Mouse (Mus musculus) forebrain, postnatal 0 days (tissue): ENCODE measurements around the gene Lrrc29. TPM values are rescaled to one million over a fixed set of nuclear protein-coding genes. Genes with fewer than 3 reads are reported as not detected.
A peak's percentile ranks its signal among the peaks of the same experiment; 100 is the strongest.

Source experiments
- ATAC-seq: fragments of 200-750 bp; cut with Nextera tagmentation; 2 replicates; pipeline ENCODE4 v1.8.0; 2017; ENCODE audit warnings: mild to moderate bottlenecking, moderate library complexity
- DNase-seq: peaks from one replicate; pipeline ENCODE4 v3.0.0-alpha.2; 2015
- H3K27ac ChIP-seq: fragments of 300-500 bp; sonication (generic); 2 replicates; pipeline ENCODE4 v1.5.1; 2014; ENCODE audit warnings: low read depth, mild to moderate bottlenecking, antibody characterized with exemption, low read length, moderate library complexity, mixed read lengths
- H3K27me3 ChIP-seq: fragments of 300-500 bp; sonication (generic); 2 replicates; pipeline ENCODE4 v1.6.1; 2014; ENCODE audit warnings: mild to moderate bottlenecking, low read length, mixed read lengths; ENCODE audit not compliant: insufficient read depth
- H3K36me3 ChIP-seq: fragments of 300-500 bp; sonication (generic); 2 replicates; pipeline ENCODE4 v1.6.1; 2014; ENCODE audit warnings: mild to moderate bottlenecking, moderate library complexity; ENCODE audit not compliant: insufficient read depth
- H3K4me1 ChIP-seq: fragments of 300-500 bp; sonication (generic); 2 replicates; pipeline ENCODE4 v1.6.1; 2014; ENCODE audit warnings: antibody characterized with exemption; ENCODE audit not compliant: insufficient read depth
- H3K4me2 ChIP-seq: fragments of 300-500 bp; sonication (generic); 2 replicates; pipeline ENCODE4 v1.6.1; 2014; ENCODE audit warnings: low read depth, mild to moderate bottlenecking, moderate library complexity
- H3K4me3 ChIP-seq: fragments of 300-500 bp; sonication (generic); 2 replicates; pipeline ENCODE4 v1.5.1; 2014; ENCODE audit warnings: low read depth, low read length, mixed read lengths
- H3K9ac ChIP-seq: fragments of 300-500 bp; sonication (generic); 2 replicates; pipeline ENCODE4 v1.6.1; 2014; ENCODE audit warnings: mild to moderate bottlenecking
- H3K9me3 ChIP-seq: fragments of 300-500 bp; sonication (generic); 2 replicates; pipeline ENCODE4 v1.6.1; 2016; ENCODE audit warnings: low read length
- CTCF ChIP-seq: sonication (generic); IDR thresholded peaks from 2 replicates; pipeline ENCODE4 v1.5.1; 2016; ENCODE audit warnings: antibody characterized with exemption, control low read depth, low read depth
- WGBS: fragments of 180-500 bp; shearing (Covaris S2); extraction: QIAGEN DNeasy Blood & Tissue Kit; methylation state at CpG from one replicate; pipeline ENCODE4 v1.1.7; 2014; 5-methylcytosine and 5-hydroxymethylcytosine counted together
- polyA plus RNA-seq: library from polyadenylated mRNA; unstranded; fragments of >200 nt; fragmentation: Nextera tagmentation; extraction: Ambion mirVana; gene quantifications from 2 replicates; pipeline ENCODE4 v1.2.1, GENCODE M21; 2015
- total RNA-seq: library from RNA; depleted of rRNA; stranded (reverse); fragments of >200 nt; gene quantifications from 2 replicates; pipeline ENCODE4 v1.2.3, GENCODE M21; 2014

The Lrrc29 gene
- total and polyA plus RNA-seq, 2 experiments from 2014 or later: 2.1 to 3.0 TPM

- Histone ChIP-seq H3K9me3 (no peaks in the 10 kb centered on the region), H3K4me1 (peaks cover 4% of the 10 kb centered on the region; the same call in 1 of the 2 replicates), H3K27ac (no peak overlapping the region), H3K27me3 (no peaks in the 10 kb centered on the region), H3K9ac (no peak overlapping the region), H3K4me3 (no peak overlapping the region), H3K4me2 (no peak overlapping the region), H3K36me3 (peaks cover 78% of the 10 kb centered on the region)
- no peak for DNase-seq
- ATAC-seq: no peak
- TF ChIP-seq CTCF: no peak
- 61% methylated on average over 9 of the region's 9 CpGs for WGBS
These were observed 21.5 kb downstream of the Lrrc29 start for GRCm38 (mm10) chr8:105304325-105305210.

- H3K4me3 ChIP-seq: no peak overlapping the region
- DNase-seq (no peak), ATAC-seq (no peak)
- H3K9me3 ChIP-seq: no peaks in the 10 kb centered on the region
- H3K4me1 ChIP-seq: peaks cover 5% of the 10 kb centered on the region; the same call in 1 of the 2 replicates
- no peak overlapping the region for H3K27ac ChIP-seq
- H3K4me2 ChIP-seq: no peak overlapping the region
- peaks cover 73% of the 10 kb centered on the region for H3K36me3 ChIP-seq
- no peak overlapping the region for H3K9ac ChIP-seq
- 86% methylated on average over 9 of the region's 9 CpGs for WGBS
- H3K27me3 ChIP-seq: no peaks in the 10 kb centered on the region
- no peak for TF ChIP-seq CTCF
These were observed 22.2 kb downstream of the Lrrc29 start for GRCm38 (mm10) chr8:105303874-105304273.

DNA sequence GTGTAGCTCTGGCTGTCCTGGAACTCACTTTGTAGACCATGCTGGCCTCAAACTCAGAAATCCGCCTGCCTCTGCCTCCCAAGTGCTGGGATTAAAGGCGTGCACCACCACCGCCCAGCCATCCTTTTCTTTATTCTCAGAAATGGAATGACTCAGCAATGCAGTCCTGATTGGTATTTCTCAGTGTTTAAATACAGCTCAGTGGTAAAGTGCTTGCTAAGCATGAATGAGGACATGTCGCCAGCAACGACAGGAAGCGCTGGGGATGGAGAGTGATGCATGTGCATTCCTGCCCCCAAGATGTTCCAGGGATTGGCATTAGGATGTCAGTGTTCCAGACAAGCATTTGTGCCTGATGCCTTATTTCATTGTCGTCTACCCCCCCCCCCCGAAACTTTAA is 22.7 kb downstream of the Lrrc29 start:
- H3K27me3 ChIP-seq: no peaks in the 10 kb centered on the region
- no peak overlapping the region for H3K4me3 ChIP-seq
- H3K4me1 ChIP-seq: peaks cover 10% of the 10 kb centered on the region; the same call in 1 of the 2 replicates
- H3K4me2 ChIP-seq: no peak overlapping the region
- no peaks in the 10 kb centered on the region for H3K9me3 ChIP-seq
- no peak for TF ChIP-seq CTCF
- DNase-seq (no peak), ATAC-seq (no peak)
- peaks cover 68% of the 10 kb centered on the region for H3K36me3 ChIP-seq
- WGBS: 89% methylated on average over 8 of the region's 8 CpGs
- H3K9ac ChIP-seq: no peak overlapping the region
- H3K27ac ChIP-seq: no peak overlapping the region

DNA sequence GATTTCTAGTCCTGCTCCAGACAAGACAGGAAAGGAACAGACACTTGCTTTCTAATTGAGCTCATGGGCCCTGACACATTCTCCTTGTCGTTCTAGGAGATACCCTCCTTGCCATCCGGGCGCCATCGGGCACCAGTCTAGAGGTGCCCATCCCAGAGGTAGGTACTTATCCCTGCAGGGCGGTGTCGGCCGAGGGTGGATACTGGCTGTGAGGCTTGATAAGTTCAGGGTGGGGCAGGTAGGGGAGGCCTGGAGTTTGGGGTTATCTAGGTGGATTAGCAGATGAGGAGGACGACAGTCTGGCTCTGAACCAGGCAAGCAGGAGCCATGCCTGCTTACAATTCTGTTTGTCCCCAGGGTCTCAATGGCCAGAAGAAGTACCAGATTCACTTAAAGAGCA is 26.1 kb downstream of the Lrrc29 start:
- 95% methylated on average over 8 of the region's 8 CpGs for WGBS
- no peak for TF ChIP-seq CTCF
- Histone ChIP-seq H3K27me3 (no peaks in the 10 kb centered on the region), H3K4me2 (no peak overlapping the region), H3K9ac (no peak overlapping the region), H3K36me3 (peaks cover 47% of the 10 kb centered on the region), H3K27ac (no peak overlapping the region), H3K4me3 (no peak overlapping the region), H3K9me3 (no peaks in the 10 kb centered on the region), H3K4me1 (0 out of 2 replicates have a peak, but pooled peaks cover 9% of the 10 kb centered on the region)
- DNase-seq: no peak
- no peak for ATAC-seq

DNA sequence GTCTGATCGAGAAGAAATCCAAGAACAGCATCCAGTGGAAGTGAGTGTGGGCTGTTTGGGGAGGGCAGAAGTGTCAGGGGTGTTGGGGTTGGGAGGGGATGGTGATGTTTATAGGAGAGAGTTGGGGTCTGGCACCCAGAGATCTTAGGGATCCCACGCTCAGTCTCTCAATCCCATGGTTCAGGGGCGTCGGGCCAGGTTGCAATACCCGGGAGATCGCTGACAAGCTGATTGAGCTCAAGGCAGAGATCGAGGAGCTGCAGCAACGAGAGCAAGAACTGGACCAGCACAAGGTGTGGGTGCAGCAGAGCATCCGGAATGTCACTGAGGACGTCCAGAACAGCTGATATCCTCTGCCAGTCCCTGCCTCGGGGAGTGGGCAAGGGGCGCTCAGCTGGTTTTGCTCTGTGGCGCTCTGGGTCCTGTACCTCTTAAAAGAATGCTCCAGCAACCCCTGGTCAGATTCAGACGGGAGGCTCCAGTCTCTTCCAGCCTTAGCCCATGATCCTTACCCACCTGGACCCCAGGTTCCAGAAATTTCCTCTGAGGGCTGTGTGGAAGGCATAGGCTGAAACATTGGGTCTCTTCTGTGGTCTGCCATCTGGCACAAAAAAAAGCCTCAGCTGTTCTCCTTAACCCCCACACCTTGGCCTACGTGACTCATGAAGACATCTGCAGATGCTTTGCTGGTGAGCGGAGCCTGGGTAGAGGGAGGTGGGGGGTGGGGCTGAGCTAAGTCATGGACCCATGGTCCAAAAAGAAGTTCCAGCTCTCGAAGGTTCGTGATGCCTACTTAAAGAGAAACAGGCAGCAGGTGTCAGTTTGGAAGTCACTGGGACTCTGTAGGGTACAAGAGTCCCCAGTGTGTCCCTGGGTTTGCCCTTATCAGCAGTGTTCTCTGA is 27.5 kb downstream of the Lrrc29 start:
- peak overlapping the region; percentile 95 for H3K9ac ChIP-seq
- no peak for DNase-seq
- TF ChIP-seq CTCF: no peak
- peak overlapping the region; percentile 96 for H3K4me3 ChIP-seq
- H3K9me3 ChIP-seq: no peaks in the 10 kb centered on the region
- no peak for ATAC-seq
- WGBS: 60% methylated on average over 18 of the region's 18 CpGs
- peak overlapping the region; percentile 89 for H3K4me2 ChIP-seq
- no peaks in the 10 kb centered on the region for H3K27me3 ChIP-seq
- no peak overlapping the region for H3K27ac ChIP-seq
- 0 out of 2 replicates have a peak, but pooled peaks cover 9% of the 10 kb centered on the region for H3K4me1 ChIP-seq
- peaks cover 35% of the 10 kb centered on the region for H3K36me3 ChIP-seq

- TF ChIP-seq CTCF: no peak
- Histone ChIP-seq H3K36me3 (peaks cover 27% of the 10 kb centered on the region), H3K4me1 (0 out of 2 replicates have a peak, but pooled peaks cover 9% of the 10 kb centered on the region), H3K4me3 (peak within 1 kb of the TSS; percentile 96), H3K4me2 (peak within 1 kb of the TSS; percentile 89), H3K27ac (peak within 1 kb of the TSS; percentile 75), H3K9ac (peak within 1 kb of the TSS; percentile 95), H3K27me3 (no peaks in the 10 kb centered on the region), H3K9me3 (no peaks in the 10 kb centered on the region)
- WGBS: under 1% methylated on average over 58 of the region's 58 CpGs
- ATAC-seq (peak; percentile 97), DNase-seq (peak; percentile 93)
These were observed 28.4 kb downstream of the Lrrc29 start, which contains the start of gene E2f4 for GRCm38 (mm10) chr8:105297511-105298192. TSS of gene E2f4 (plus strand) at chr8:105297663.
